Mouse (Mus musculus): ENCODE results near the gene Phb2.

Gene Phb2

DNA sequence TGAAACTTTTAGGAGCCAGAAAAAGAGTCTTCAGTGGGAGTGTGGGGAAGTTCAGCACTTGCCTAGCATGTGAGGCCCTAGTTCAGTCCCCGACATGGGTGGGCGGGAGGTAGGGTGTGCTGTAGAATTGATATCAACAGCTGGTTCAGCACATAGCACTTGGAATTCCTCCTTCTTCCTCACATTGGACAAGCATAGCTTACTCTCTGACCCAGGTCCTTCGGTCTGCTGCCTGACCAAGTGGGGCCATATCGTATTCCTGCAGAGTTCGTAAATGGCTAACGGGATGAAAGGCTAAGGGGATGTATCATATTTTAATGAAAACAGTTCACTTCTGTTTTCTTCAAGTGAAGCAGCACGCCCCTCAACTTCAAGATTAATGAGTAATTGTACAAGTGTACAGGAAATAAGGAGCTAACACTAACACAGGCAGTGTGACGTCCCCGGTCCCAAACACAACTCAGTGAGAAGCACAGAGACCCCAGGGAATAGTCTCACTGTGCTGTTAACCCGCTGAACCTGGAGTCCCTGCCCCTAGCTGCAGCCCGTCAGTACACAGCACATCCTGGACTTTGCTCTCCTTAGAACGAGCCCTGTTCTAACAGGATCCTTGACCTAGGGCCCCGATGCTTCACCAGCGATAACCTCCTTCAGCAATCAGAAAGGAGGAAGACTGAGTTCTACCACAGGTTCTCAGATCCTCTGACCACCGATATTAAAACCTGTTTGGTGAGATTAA is 18.7 kb upstream of the Phb2 start:
- DNase-seq: no peak

DNA sequence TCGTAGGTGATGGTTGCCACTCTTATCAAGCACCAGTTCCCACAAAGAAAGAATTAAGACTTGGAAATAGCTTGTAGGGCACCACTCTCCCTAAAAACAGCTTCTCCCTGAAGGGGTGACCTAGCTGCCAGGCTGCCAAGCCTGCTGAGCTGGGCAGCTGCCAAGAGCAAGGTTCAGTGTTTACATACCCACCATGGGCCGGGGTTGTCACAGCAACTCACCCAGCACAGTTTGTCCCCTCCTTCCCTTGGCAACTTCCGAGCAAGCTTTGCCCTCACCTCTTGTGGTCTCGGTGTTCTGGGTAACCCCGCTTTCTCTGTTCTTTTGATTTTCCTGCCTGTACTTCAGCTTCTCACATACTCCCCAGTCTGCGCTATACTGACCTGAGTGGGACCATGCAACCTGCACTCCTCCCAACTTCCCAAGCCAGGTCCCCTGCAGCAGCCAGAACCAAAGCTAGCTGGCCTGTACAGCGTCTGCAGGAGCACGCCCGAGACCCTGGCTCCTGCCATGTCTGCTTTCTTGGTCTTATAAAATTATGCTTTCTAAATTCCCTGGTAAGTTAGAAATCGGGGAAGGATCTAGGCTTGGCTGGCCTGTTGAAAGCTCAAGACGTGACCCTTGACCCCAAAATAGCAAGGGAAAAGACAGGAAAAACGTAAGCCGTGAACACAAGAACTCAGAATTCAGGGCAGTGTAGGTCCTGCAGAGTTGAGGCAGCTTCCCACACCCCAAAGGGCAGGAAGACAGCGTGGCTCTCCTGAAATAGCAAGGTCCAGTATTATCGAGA is 17.8 kb upstream of the Phb2 start:
- DNase-seq: no peak

DNA sequence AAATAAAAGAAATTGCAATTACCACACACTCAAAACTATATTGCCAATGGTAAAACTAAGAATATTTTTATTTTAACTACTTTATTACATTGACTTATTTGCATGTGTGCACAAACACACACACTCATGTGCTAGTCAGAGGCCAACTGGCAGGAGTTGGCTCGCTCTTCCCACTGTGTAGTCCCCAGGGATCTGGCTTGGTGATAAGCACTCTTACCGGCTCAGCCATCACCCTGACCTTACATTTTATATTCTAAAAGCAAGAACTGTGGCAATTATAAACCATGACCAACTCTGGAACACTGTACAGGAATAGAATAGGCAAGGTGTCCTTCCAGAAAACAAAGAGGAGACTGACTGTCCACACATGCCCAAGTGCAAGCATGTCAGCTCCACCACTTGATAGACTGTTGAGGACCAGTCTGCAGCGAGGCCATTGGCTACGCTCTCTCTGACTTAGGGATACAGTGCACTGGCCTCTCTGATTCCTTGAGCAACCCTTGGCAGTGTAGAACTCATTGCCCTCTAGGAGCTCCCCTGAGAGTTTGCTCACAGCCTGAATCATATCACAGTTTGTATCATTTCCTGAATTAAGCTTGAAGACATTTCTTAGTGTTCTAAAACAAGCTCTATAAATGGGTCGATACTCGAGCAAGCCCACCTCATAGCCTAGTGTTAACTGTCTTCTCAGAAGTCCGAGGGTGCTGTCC is 15.5 kb upstream of the Phb2 start:
- no peak for DNase-seq

DNA sequence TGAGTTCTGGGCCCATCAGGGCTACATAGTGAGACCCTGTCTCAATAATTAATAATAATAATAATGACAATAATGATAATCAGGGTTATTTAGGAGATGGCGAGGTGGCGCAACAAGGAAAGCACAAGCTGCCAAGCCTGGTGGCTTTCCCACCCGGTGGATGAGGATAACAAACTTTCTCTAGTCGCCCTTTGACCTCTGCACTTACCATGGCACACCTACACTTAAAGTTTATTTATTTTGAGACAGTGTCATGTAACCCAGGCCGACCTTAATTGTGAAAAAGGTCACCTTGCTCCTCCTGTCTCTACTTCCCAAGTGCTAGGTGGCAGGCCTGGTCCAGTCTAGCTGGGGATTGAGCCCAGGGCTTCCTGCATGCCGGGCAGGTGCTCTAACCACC is 13.4 kb upstream of the Phb2 start:
- DNase-seq: no peak

DNA sequence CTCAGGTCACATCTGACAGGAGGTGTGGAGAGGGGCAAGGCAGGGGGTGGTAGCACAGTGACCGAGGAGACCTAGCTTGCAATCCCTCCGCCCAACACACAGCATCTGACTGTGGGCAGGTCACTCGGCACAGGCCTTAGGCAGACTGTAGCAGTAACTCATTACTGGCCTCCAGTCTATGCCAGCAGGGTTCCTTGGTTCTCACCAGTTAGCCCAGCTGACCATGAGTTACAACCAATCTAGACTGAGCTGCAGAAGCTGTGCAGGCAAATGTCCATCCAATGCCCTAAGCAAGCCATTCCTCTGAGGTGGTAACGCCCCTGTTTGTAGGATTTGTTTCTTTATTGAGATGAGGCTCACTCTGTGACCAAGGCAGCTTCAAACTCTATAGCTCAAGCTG is 12.8 kb upstream of the Phb2 start:
- DNase-seq: no peak

DNA sequence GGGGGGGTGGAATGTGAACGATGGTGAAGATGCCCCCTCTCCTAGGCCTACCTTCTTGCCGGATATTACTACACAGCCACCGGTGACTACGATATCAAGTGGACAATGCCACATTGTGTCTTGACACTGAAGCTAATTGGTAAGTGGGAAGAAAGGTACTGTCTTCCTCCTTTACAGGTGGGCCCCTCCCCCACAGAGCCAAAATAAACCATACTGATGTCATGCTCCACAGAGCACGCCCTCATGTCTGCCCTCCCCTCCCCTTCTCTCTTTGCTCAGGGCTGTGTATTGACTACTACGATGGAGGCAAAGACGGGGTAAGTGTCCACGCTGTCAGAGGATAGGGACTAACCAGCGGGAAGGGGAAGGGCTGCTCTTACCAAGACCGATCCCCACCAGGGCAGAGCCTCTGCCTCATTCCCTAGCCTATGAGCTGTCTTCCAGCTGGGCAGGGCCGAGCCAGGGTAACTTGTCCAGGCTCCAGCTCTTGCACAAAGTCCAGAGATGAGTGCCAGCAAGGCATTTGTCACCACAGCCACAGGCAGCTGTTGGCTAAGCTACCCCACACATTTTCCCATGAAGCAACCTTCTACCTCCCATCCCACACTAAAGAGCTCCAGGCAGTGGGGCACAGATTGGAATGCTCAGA is 12.1 kb upstream of the Phb2 start:
- no peak for DNase-seq

DNA sequence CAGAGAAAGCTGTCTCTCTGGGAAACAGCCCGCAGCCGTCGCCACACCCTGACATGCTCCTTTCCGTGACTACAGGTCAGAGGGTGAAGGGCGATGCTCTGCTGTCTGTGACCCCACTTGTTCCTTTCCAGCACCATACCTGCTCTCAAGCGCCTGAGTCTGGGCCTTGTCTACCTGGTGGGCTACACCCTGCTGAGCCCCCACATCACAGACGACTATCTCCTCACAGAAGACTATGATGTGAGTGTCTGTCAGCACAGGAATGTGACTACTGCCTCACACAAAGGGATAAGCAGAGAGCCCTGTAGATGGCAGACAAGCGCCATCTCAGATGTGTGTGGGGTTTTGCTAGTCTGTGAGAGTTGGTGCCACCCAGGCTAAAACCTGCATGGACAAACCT is 10.8 kb upstream of the Phb2 start:
- peak; percentile 60 to 62 for DNase-seq

DNA sequence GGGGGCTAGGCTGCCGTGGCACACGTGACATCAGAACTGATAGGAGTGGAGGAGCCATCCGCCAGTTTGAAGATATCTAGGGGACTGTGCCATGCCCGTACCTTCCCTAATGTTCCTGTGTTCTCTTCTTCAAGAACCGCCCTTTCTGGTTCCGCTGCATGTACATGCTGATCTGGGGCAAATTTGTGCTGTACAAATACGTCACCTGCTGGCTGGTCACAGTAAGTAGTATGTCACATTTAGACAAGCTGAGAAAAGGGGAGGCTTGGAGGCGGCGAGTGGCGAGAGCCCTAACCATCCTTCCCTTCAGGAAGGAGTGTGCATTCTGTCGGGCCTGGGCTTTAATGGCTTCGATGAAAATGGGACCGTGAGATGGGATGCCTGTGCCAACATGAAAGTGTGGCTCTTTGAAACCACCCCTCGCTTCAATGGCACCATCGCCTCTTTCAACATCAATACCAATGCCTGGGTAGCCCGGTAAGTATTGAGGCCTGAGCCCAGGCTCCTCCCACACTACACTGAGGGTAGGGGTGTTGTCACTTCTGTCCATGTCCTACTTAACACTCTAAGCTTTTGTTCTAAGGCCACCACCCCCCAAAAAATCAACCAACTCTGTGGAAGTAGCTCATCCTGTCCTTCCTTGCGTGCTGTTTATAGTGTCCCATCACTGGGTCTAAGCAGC is 9.9 kb upstream of the Phb2 start:
- DNase-seq: no peak

DNA sequence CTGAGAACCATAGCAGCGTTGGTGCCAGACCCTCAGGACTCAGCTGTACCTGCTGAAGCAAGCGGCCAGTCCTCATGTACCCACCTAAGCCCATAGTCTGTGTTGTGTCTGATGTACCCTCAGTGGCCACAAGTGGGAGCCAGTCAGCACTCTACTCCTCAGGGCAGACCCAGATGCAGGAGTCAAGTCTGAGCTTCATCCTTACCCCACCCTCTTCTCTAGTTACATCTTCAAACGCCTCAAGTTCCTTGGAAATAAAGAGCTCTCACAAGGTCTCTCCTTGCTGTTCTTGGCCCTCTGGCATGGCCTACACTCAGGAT is 9.4 kb upstream of the Phb2 start:
- DNase-seq: peak; percentile 86 to 88

DNA sequence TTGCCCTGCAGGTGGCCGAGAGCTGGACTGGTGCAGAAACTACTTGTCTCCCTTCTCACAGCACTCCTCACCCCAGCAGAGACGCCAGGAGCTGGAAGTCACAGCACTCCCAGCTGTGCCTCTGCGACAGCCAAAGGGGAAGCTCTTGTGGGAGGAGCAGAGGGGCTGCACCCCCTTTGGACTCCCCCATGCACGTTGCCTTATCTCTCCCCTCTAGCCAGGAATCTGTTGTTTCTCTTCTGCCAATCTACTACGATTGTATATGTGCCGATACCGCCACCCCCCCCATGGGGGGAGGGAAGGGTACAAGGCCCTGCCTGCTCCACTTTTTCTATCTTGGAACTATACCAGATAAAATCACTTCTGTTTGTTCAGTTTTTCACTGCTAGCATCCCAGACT is 8.3 kb upstream of the Phb2 start:
- no peak for DNase-seq

DNA sequence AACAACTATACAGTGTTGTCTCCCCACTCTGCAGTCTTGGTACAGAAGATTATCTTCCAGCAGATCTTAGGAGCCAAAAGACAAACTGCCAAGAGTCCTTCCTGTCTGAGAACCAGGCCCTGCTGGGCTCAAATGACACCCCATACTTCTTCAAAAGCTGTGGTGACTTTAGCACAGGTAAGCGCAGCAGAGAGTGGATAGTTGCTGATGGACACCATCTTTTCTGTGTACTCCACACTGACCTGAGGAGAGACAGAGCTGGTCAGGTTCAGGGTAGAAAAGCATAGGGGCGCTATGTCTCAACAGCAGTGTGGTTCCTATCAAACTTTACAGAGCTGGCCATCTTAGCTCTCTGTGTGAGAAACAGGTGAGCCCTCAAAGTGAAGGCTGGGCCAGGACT is 7.7 kb upstream of the Phb2 start:
- no peak for DNase-seq

DNA sequence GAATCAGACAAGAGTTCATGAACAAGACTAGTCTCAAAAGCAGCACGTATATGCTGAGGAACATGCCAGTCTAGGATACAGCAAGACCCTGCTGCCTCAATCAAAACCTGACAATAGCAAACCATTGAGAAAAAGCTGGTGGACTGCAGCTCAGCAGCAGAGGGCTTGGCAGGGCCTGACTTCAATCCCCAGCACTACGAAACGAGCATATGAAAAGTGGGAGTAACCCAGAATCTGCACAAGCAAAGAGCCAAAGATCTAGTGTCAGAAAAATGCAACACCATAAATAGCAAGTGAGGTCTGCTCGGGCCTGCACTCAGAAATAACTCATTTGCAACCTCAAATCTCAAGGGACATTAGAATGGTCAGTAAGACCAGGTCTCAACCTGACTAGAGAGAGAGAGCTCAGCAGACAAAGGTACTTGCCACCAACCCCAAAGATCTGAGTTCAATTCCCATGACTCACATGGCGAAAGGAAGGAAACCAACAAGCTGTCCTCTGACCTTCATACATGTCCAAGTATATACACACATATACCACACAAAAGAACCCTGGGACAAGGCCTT is 6.0 kb upstream of the Phb2 start:
- no peak for DNase-seq

DNA sequence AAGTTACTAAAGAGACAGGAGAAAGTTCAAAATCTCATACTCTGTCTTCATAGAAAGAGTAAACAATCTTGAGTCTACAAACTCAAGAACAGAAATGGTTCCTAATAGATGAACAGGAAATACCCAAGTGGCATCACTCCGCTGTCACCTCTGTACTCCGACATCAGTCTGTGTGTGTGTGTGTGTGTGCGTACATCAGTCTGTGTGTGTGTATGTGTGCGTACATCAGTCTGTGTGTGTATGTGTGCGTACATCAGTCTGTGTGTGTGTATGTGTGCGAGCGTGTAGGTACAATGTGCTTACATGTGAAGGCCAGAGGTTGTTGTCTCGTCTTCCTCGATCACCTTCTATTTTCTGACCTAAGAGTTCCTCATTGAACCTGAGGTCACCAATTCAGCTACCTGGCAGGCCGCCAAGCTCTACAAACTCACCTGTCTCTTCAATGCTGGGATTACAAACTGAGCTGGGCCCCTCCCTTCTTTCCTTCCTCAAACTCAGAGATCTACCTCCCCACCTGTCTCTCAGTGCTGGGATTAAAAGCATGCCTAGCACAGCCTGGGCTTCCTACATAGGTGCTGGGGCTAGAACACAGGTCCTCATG is 3.7 kb upstream of the Phb2 start:
- no peak for DNase-seq

DNA sequence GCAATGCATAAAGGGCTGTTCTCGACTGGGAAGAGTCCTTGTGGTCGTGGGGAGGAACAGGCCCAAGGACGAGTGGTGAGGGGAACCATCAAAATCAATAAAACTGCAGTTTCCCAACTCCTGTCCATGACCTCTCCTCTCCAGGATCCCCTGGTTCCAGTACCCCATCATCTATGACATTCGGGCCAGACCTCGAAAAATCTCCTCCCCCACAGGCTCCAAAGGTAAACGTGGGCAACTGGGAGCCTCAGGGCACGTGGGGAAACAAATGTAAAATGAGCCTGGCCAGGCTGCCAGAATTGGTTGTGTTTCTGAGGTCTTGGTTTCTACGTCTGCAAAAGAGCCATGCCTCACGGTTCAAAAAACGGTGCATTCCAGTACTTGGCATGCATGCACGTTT is 782 bp downstream of the Phb2 start:
- no peak for DNase-seq

DNA sequence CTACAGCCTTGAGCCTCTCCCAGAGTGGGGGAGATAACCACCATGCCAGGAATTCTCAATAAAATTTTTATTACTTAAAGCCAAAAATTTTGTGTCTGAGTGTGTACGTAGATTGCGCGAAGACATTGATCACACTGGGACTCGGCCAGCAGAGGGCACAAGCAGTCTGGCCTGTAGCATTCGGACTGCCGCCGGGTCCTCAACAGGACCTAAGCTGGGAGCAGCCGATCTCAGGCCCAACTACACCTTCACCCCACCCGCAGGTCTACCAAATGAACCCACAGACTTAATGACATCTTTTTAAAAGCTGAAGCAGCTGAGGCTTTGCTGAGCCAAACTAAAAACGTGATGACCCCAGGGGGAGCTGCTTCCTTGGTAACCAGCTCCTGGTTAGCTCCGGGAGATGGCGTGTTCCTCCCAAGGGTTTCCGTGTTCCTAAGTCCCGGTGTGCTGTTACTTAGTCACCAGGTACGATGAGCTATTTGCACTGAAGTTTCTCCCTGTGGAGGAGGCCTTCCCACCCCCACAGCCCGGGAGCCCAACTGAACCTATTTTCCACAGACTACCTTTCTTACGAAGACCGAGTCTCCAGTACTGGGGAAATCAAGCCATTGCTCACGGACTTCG is 4.8 kb downstream of the Phb2 start:
- peak; percentile 71 for DNase-seq

DNA sequence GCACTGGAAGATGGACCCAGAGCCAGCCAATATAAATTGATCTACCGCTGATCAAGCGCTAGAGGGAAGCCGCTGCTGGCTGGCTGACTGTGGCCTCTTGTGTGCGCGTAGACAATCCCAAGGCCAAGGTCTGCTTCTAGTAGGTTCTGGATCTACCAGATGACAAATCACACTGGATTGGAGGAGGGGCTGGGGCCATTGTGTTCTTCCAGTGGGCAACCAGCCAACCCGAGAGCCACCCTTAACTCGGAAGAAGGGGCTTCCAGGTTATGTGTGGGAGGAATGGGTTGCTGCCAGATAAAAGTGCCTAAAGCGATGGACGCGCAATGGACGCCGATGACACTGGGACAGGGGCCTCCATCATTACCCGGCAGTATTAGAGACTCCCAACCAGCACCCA is 5.8 kb downstream of the Phb2 start:
- no peak for DNase-seq

DNA sequence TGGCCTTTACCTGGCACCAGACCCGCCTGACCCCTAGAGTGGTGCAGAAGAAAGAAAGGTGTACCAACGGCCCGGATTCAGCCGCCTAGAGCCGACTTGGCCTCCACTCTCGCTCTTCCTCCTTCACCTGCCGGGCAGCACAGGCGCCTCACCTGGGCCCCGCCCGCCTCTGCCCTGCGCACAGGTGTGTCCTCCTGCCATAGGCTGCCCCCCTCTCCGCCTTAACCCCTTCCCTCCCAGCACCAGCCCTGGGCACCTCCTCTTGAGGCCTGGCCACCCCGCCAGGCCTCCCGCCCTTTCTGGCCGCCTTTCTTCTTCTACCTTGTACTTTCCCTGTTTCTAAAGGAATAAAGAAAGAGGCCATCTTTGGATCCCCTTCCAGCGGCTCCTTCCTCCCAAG is 6.6 kb downstream of the Phb2 start:
- no peak for DNase-seq

DNA sequence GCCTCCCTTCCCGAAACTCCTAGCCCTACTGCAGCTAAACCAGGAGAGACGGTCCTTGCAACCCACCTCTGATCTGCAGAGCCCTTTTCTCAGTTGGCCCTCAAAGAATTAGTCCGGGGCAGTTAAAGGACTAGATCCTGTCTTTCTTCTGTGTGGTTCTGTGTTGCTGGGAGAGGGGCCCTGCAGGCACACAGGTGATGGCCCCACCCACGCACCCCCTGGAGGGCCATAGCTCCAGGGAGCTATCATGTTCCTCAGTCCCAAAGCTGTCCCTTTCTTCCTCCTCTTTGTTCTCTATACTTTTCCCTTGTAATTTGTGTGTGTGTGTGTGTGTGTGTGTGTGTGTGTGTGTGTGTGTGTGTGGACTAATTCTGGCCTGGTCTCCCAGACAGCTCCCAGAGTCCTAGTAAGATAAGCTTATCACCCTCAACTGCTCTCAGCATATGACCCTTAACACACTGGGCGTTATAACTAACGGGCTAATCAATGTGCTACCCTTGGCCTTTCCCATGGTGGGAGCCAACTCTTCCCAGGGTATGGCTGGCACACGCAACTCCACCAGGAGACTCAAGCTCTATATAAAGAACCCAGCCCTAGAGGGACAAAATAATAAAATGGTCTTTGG is 7.3 kb downstream of the Phb2 start:
- DNase-seq: no peak

DNA sequence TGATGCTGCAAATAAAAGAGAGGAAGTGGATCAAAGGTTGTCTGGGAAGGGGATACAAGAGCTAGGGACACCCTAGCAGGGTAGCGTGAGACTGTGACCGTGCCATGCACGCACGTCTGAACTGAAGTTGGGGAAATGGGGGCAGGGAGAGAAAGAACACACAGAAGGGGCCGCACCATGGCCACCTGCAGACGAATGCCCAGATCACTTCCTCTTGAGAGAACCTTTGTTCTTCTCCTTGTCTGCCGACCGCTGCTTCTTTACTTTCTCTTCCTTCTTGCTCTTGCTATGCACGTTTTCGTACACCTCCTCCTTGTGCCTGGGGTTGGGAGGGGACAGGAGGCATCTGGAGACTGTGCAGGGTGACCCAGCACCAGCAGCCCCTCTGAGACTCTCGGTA is 8.8 kb downstream of the Phb2 start:
- peak; percentile 72 to 74 for DNase-seq

DNA sequence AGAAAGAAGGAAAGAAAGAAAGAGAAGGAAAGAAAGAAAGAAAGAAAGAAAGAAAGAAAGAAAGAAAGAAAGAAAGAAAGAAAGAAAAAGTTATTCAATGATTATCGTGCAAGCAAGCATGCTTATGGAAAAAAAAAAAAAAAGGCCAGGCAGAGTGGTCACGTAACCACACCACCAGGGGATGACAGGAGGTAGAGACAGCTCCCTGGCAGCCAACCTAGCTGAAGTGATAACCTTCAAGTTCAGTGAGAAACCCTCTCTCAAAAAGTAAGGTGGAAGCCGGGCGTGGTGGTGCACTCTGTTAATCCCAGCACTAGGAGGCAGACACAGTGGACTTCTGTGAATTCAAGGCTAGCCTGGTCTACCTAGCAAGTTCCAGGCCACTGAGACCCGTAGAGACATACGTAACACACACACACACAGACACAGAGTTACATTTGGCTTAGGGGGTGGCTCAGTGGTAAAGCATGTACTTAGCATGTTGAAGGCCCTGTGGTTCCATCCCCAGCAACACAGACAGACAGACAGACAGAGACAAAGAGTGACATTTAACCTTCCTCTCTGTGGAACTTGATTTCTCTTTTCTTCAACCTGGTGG is 10.8 kb downstream of the Phb2 start:
- DNase-seq: peak; percentile 33 to 37

DNA sequence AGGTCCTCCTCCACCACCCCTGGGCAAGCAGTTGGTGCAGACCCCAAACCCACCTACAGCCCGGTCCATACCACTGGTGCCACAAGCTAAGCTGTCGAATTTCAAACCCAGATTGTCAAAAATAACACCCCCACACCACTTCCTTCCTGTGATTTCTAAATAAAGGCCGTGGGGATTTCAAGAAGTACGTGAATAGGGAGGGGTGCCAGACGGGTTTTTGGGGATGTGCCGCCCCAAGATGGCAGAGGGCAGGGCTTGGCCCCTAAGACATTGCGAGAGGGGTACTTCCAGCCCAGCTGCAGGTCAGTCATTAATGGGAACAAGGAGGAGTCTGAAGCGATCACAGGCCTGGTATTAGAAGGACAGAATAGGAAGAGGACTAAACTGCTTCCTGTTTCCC is 11.4 kb downstream of the Phb2 start:
- peak; percentile 65 to 66 for DNase-seq

Measured in B cell, adult 2 months (primary cell).